Comparison of ENCODE assay signal across 10 mouse cellular contexts in the genomic region with DNA sequence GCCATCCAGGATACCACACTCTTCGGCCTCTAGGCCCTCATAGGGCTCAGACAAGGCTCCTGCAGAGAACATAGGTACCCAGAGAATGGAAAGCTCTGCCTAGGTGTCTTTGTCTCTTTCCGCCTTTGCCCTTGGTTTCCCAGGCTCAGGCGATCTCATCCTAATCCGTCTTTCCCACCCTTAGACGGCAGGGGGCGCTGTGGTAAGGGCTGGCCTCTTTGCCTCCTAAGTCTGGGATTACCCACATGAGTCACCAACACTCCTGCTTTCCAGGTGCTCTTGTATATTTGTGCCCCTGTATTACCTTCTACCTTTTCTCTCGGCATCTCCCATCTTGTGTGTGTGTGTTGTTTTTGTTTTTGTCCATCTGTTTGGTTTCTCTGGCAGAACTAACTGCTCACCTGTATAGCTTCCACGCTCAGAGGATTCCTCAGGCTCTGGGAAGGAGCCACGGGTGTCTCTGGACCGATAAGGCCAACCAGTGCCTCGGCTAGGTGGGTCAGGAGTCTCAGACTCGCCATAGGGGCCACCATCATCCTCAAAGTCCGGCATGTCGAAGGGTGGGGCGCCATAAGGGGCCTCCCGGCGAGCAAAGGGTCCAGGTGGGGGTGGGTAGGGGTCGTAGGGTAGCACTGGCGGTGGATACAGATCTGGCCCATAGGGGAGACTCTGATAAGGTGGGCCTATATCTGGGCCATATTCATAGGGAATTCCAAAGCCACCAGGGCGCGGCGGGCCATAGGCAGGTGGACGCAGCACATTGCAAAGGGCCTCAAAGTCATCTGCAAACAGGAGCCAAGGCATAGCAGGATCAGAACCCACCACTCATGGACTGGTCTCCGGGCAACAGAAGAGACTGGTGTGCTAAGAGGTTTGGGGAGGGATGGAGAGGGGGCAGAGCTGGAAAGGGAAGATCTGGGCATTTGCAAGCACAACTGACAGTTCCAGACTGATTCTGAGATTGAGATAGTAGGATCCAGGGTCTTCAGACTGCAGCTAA. TPM values are rescaled to one million over a fixed set of nuclear protein-coding genes. Genes with fewer than 3 reads are reported as not detected.
DNase-seq lines count a peak whose midpoint lies in the region; ATAC-seq lines count a peak whose summit lies in the region.
"Had no signal": no experiment of that assay in that cellular context is flagged by ENCODE, and none has a peak within 500 bp of the region (broad histone marks: within the 10 kb centered on the region; RNA-seq: fewer than 3 reads in every experiment).

No protein-coding gene starts in this region.

- DNase-seq in hindbrain, embryonic 11.5 days (ENCODE audit: low spot score): peak; percentile 60
- peak; percentile 62 for DNase-seq in urinary bladder, postnatal 14 days (ENCODE audit: low spot score)
- no peak for DNase-seq in urinary bladder, adult 2 months (ENCODE audit: low spot score)
- peak; percentile 43 for DNase-seq in thymus, postnatal 25 days
- DNase-seq in left cerebral cortex, adult 8-10 months (ENCODE audit: low spot score in 2 of 2): no peak
- DNase-seq in spleen, adult 12 weeks (ENCODE audit: low spot score): no peak

- H3K4me1 ChIP-seq in hindbrain, embryonic 11.5 days (replicated peaks; ENCODE audit: control insufficient read depth, insufficient read depth, low read length): peaks cover 2% of the 10 kb centered on the region
- peaks cover 14% of the 10 kb centered on the region for H3K4me1 ChIP-seq in hindbrain, embryonic 12.5 days
- H3K4me1 ChIP-seq in embryonic facial prominence, embryonic 12.5 days: peaks cover 3% of the 10 kb centered on the region; the same call in 1 of the 2 replicates

- H3K9me3 ChIP-seq in hindbrain, embryonic 11.5 days (ENCODE audit: control insufficient read depth, low read length): no peaks in the 10 kb centered on the region
- no peaks in the 10 kb centered on the region for H3K9me3 ChIP-seq in hindbrain, embryonic 12.5 days (replicated peaks)
- H3K9me3 ChIP-seq in embryonic facial prominence, embryonic 12.5 days: no peaks in the 10 kb centered on the region

- 80% methylated on average over 24 of the region's 24 CpGs for WGBS in hindbrain, embryonic 11.5 days
- 75% methylated on average over 24 of the region's 24 CpGs for WGBS in hindbrain, embryonic 12.5 days
- 78% methylated on average over 24 of the region's 24 CpGs for WGBS in embryonic facial prominence, embryonic 12.5 days

- peaks cover 13% of the 10 kb centered on the region; the same call in 1 of the 2 replicates for H3K27me3 ChIP-seq in hindbrain, embryonic 11.5 days (ENCODE audit: control insufficient read depth, insufficient read depth, low read length)
- peaks cover 36% of the 10 kb centered on the region for H3K27me3 ChIP-seq in hindbrain, embryonic 12.5 days
- H3K27me3 ChIP-seq in embryonic facial prominence, embryonic 12.5 days: peaks cover 27% of the 10 kb centered on the region

- no peaks in the 10 kb centered on the region for H3K36me3 ChIP-seq in hindbrain, embryonic 11.5 days (ENCODE audit: control insufficient read depth, insufficient read depth, low read length)
- no peaks in the 10 kb centered on the region for H3K36me3 ChIP-seq in hindbrain, embryonic 12.5 days
- H3K36me3 ChIP-seq in embryonic facial prominence, embryonic 12.5 days: no peaks in the 10 kb centered on the region

- no peak overlapping the region for H3K27ac ChIP-seq in hindbrain, embryonic 11.5 days (ENCODE audit: low read depth, low read length)
- H3K27ac ChIP-seq in hindbrain, embryonic 12.5 days: no peak overlapping the region
- no peak overlapping the region for H3K27ac ChIP-seq in embryonic facial prominence, embryonic 12.5 days

- no peak overlapping the region for H3K9ac ChIP-seq in hindbrain, embryonic 11.5 days (ENCODE audit: low read depth, low read length)
- H3K9ac ChIP-seq in hindbrain, embryonic 12.5 days: no peak overlapping the region
- no peak overlapping the region for H3K9ac ChIP-seq in embryonic facial prominence, embryonic 12.5 days

- H3K4me3 ChIP-seq in hindbrain, embryonic 11.5 days (ENCODE audit: low read depth, low read length): no peak overlapping the region
- no peak overlapping the region for H3K4me3 ChIP-seq in hindbrain, embryonic 12.5 days
- no peak overlapping the region for H3K4me3 ChIP-seq in embryonic facial prominence, embryonic 12.5 days

- no peak overlapping the region for H3K4me2 ChIP-seq in hindbrain, embryonic 11.5 days (replicated peaks; ENCODE audit: low read depth, low read length)
- no peak overlapping the region for H3K4me2 ChIP-seq in hindbrain, embryonic 12.5 days (replicated peaks)
- no peak overlapping the region for H3K4me2 ChIP-seq in embryonic facial prominence, embryonic 12.5 days (replicated peaks)

- ATAC-seq in hindbrain, embryonic 11.5 days (ENCODE audit: low FRiP score): no peak
- ATAC-seq in hindbrain, embryonic 12.5 days (ENCODE audit: low FRiP score): no peak
- 0 out of 2 replicates have a peak, but pooled peaks have one; percentile 2 for ATAC-seq in embryonic facial prominence, embryonic 12.5 days (ENCODE audit: insufficient number of reproducible peaks, insufficient read depth, low FRiP score, low TSS enrichment)

RNA-seq across cellular contexts. Expression of a gene that starts 31.0 kb away (rescaled TPM):
- polyA plus RNA-seq in hindbrain, embryonic 11.5 days (2014; fragmentation: Nextera tagmentation; extraction: Ambion mirVana): 2.4 and 3.9 TPM in 2 replicates
- 8.7 and 8.9 TPM in 2 replicates for polyA plus RNA-seq in hindbrain, embryonic 12.5 days (2016; fragmentation: Nextera tagmentation; extraction: Ambion mirVana)
- 176 and 335 TPM in 2 replicates for polyA plus RNA-seq in urinary bladder, adult 2 months (2012; rRNA removed)
- polyA plus RNA-seq in embryonic facial prominence, embryonic 12.5 days (2016; fragmentation: Nextera tagmentation; extraction: Ambion mirVana): 15.9 and 16.8 TPM in 2 replicates
- total RNA-seq in left cerebral cortex, adult 8-10 months (2022): 10 to 100 TPM; 41.9 to 51.1 (median 44.6) TPM
- total RNA-seq: neutrophil, adult 5-6 weeks had no signal

RNA-seq across cellular contexts. Expression of a gene that starts 48.2 kb away (rescaled TPM):
- polyA plus RNA-seq in hindbrain, embryonic 11.5 days (2014; fragmentation: Nextera tagmentation; extraction: Ambion mirVana): 19.8 and 22.7 TPM in 2 replicates
- polyA plus RNA-seq in hindbrain, embryonic 12.5 days (2016; fragmentation: Nextera tagmentation; extraction: Ambion mirVana): 60.2 and 63.0 TPM in 2 replicates
- polyA plus RNA-seq in urinary bladder, adult 2 months (2012; rRNA removed): 44.1 and 47.3 TPM in 2 replicates
- polyA plus RNA-seq in embryonic facial prominence, embryonic 12.5 days (2016; fragmentation: Nextera tagmentation; extraction: Ambion mirVana): 36.5 and 39.7 TPM in 2 replicates
- total RNA-seq in left cerebral cortex, adult 8-10 months (2022): 10 to 100 TPM; 89.4 to 99.0 (median 95.1) TPM

RNA-seq across cellular contexts. Expression of a gene that starts 49.4 kb away (rescaled TPM):
- polyA plus RNA-seq in hindbrain, embryonic 11.5 days (2014; fragmentation: Nextera tagmentation; extraction: Ambion mirVana): 51.5 and 56.7 TPM in 2 replicates
- polyA plus RNA-seq in hindbrain, embryonic 12.5 days (2016; fragmentation: Nextera tagmentation; extraction: Ambion mirVana): 72.4 and 76.2 TPM in 2 replicates
- polyA plus RNA-seq in urinary bladder, adult 2 months (2012; rRNA removed): 39.4 and 46.5 TPM in 2 replicates
- polyA plus RNA-seq in embryonic facial prominence, embryonic 12.5 days (2016; fragmentation: Nextera tagmentation; extraction: Ambion mirVana): 75.8 and 83.2 TPM in 2 replicates
- total RNA-seq in left cerebral cortex, adult 8-10 months (2022): 10 to 100 TPM; 20.7 to 25.9 (median 23.1) TPM

RNA-seq across cellular contexts. Expression of a gene that starts 50.8 kb away (rescaled TPM):
- 0.33 and 0.57 TPM in 2 replicates for polyA plus RNA-seq in hindbrain, embryonic 11.5 days (2014; fragmentation: Nextera tagmentation; extraction: Ambion mirVana)
- 0.43 and 0.59 TPM in 2 replicates for polyA plus RNA-seq in hindbrain, embryonic 12.5 days (2016; fragmentation: Nextera tagmentation; extraction: Ambion mirVana)
- polyA plus RNA-seq in urinary bladder, adult 2 months (2012; rRNA removed): 0.43 and 0.67 TPM in 2 replicates
- polyA plus RNA-seq in embryonic facial prominence, embryonic 12.5 days (2016; fragmentation: Nextera tagmentation; extraction: Ambion mirVana): 0.58 and 0.94 TPM in 2 replicates
- total RNA-seq in left cerebral cortex, adult 8-10 months (2022): not detected
- total RNA-seq: left cerebral cortex, adult 18-20 months; neutrophil, adult 5-6 weeks had no signal

Comparison
In these comparisons a context has a peak if more than half of its experiments do, and no peak if none do; other contexts are left out.
1. DNase-seq: peak in hindbrain, embryonic 11.5 days (single experiment), urinary bladder, postnatal 14 days (single experiment) and thymus, postnatal 25 days (single experiment); none in urinary bladder, adult 2 months (single experiment), left cerebral cortex, adult 8-10 months (0 of 2) and spleen, adult 12 weeks (single experiment).